Mouse (Mus musculus) regulatory T cell (primary cell): Measurements from ENCODE around the gene Gm28168.
"Not testable (repeated sequence)": the region's sequence is repeated elsewhere in the genome, so short reads cannot be mapped to it uniquely, and the experiment has no call there.

Experiments used
- in situ Hi-C: fragments of 300-600 bp; cut with MboI, MseI; formaldehyde crosslinking; loops from one replicate; pipeline ENCODE4 v1.15.1; 2025; ENCODE audit warnings: high pct_unique_total_duplicates

Gene Gm28168

GRCm38 (mm10) chr1:117927715-117928114 is at the start of gene Gm28168:
Gene Gm28168, plus strand, starts transcription at chr1:117928015.
- in situ Hi-C loops, result not testable (repeated sequence)

DNA sequence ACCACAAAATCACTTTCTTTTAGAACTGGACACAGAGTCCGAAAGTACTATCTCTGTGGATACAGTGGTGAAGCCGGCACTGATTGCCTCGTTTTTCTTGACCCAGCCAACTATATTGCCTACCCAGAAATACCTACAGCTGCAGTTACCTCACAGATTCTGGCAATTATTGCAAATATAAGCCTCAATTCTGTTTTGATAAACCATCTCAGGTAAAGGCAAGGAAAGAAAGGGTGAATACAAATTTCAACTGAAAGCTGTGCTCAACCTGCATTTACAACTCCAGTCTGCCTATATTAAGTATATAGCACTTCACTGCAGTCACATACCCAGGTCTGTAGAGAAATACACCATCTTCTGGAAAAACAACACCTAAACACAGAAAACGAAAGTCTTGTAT is 37.8 kb downstream of the Gm28168 start, which contains the start of gene Gm7145:
Gene Gm7145 (plus strand): TSS at position 301 of the 400 bp plus-strand sequence.
- in situ Hi-C loops, result no loop called here
